Mouse (Mus musculus) small intestine, adult 10 weeks (tissue): ENCODE measurements around the gene Olfr823. TPM values are rescaled to one million over a fixed set of nuclear protein-coding genes. Genes with fewer than 3 reads are reported as not detected.

ENCODE experiments used
- polyA plus RNA-seq: library from polyadenylated mRNA; stranded (reverse); fragments of 350-450 nt; fragmentation: Illumina TruSeq; extraction: RNeasy Lipid Tissue Mini Kit (QIAGEN cat#74804); gene quantifications from one replicate; pipeline ENCODE4 v1.2.3, GENCODE M21; 2014; ENCODE audit warnings: low replicate concordance

Gene Olfr823
- not detected for polyA plus RNA-seq

DNA sequence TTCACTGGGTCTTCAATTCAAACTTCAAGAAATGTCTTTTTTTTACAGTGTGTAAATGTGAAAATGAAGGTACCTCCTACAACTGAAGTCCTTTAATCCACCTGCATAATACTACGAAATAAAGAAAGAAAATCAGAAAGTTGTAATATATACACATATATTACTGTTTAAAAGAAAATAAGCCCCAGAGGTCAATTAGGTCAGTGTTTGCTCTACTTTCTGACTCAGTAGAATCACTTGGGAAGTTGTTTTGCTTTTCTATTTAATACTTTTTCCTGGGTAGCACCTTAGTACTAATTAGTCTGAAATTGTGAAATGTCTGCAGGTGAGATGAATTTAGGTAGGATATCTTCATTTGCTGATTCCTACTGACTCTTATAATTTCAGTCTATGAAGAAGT, at the start of gene Olfr823:
Gene Olfr823 (minus strand): TSS at position 101 of the 400 bp plus-strand sequence.

GRCm38 (mm10) chr10:130129900-130130299, 14.7 kb upstream of the Olfr823 start, which contains the start of gene Olfr824:
Gene Olfr824 (minus strand): TSS chr10:130130000.

GRCm38 (mm10) chr10:130070910-130071309, 44.3 kb downstream of the Olfr823 start, which contains the start of gene Olfr822:
Gene Olfr822 (plus strand): TSS chr10:130071210.

Other genes with a start within 250 kb of the Olfr823 start
- gene Olfr814, start 235.5 kb downstream of the Olfr823 start, polyA plus RNA-seq: not detected
- gene Olfr815, start 209.5 kb downstream of the Olfr823 start, polyA plus RNA-seq: not detected
- gene Olfr816, start 199.8 kb downstream of the Olfr823 start, polyA plus RNA-seq: not detected
- not detected for gene Olfr818, start 166.3 kb downstream of the Olfr823 start, polyA plus RNA-seq
- not detected for gene Olfr819, start 148.1 kb downstream of the Olfr823 start, polyA plus RNA-seq
- not detected for gene Olfr247, start 139.2 kb downstream of the Olfr823 start, polyA plus RNA-seq
- gene Gm10310, start 130.3 kb downstream of the Olfr823 start, polyA plus RNA-seq: not detected
- not detected for gene Olfr820, start 102.8 kb downstream of the Olfr823 start, polyA plus RNA-seq
- not detected for gene Olfr821, start 85.0 kb downstream of the Olfr823 start, polyA plus RNA-seq
- gene Olfr822, start 44.2 kb downstream of the Olfr823 start, polyA plus RNA-seq: not detected
- not detected for gene Olfr824, start 14.6 kb upstream of the Olfr823 start, polyA plus RNA-seq
- gene Olfr825, start 51.4 kb upstream of the Olfr823 start, polyA plus RNA-seq: not detected
- not detected for gene Olfr826, start 68.8 kb upstream of the Olfr823 start, polyA plus RNA-seq
- not detected for gene Olfr827, start 99.0 kb upstream of the Olfr823 start, polyA plus RNA-seq
- gene Neurod4, start 164.9 kb upstream of the Olfr823 start, polyA plus RNA-seq: not detected
- gene Tespa1, start 207.5 kb upstream of the Olfr823 start, polyA plus RNA-seq: 2.4 TPM